Mouse (Mus musculus) frontal cortex, postnatal 14 days (tissue): ENCODE measurements around the gene Nrl.

Experiments used
- DNase-seq, 2 experiments: peaks; one replicate each; pipeline ENCODE4 v3.0.0; 2022; ENCODE audit warnings: low spot score in 2 of 2

The Nrl gene

DNA sequence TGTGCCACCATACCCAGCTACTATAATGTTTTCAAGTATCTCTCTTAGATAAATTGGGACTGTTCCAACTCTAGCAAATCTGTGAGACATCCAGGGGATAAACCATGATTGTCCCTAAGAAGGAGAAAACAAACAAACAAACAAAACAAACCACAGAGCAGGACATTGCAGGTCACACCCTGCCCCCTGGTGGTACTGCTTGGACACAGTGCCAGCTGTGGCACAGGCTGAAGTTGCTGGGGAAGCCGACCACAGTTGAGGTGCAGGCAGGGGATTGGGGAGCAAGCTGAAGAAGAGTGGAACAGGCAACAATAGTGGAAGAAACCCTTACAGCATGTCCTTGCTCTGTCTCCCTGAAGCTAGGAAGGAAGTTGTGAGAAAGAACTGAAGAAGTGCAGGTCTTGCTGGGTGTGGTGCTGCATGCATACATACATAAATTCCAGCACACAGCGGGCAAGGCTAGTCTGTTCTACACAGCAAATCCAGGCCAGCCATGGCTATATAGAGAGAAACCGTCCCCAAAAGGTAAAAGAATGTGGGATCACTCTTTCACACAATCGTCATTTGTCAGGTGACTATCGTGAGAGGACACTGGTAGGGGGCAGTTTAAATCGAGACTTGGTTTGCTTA, 11.4 kb upstream of the Nrl start:
- DNase-seq, result no peak

DNA sequence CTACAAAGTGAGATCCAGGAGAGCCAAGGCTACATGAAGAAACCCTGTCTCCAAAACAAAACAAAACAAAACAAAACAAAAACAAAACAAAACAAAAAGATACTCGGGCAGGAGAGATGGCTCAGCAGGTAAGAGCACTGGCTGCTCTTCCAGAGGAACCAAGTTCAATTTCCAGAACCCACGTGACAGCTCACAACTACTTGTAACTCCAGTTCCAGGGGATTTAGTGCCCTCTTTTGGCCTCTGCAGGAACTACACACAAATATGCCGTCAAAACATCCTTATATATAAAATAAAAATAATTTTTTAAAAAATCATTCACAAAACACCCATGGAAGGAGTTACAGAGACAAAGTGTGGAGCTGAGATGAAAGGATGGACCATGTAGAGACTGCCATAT, 3.2 kb upstream of the Nrl start:
- no peak for DNase-seq

DNA sequence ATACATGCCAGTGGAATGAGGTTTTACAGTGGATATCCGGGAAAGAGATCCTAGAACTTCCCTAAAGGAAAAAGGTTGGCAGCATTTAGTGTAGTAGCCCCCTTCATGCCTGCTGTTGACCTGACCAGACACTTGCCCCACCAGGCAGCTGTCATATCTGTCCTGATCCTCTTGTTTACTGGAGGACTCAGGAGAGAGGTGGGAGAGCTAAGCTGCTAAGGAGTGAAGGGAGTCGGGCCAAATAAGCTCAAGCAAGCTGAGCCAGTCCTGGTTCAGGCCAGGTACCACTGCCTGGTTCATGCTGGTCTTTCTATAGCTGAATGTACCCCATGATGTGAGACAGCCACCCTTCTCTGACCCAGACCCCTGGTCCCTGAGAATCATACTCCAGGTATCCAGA, 1.9 kb upstream of the Nrl start:
- DNase-seq, result no peak

DNA sequence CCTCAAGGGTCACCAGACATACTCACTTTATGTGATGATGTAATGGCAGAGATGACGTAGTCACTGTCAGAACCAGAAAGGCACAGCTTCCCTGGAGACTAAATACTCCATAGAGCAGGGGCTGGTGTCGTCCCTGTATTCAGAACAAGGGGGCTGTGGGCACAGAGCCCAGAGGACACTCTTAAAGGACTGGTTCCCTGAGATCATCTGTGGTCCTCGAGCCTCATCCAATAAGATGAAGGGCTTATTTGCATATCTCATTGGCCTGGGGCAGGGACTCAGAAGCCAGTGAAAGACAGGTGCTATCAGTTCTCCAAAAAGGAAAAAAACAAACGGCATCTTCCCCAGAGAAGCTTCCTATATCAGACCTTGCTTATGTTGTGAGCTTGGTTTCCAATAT, 719 bp downstream of the Nrl start:
- no peak for DNase-seq

DNA sequence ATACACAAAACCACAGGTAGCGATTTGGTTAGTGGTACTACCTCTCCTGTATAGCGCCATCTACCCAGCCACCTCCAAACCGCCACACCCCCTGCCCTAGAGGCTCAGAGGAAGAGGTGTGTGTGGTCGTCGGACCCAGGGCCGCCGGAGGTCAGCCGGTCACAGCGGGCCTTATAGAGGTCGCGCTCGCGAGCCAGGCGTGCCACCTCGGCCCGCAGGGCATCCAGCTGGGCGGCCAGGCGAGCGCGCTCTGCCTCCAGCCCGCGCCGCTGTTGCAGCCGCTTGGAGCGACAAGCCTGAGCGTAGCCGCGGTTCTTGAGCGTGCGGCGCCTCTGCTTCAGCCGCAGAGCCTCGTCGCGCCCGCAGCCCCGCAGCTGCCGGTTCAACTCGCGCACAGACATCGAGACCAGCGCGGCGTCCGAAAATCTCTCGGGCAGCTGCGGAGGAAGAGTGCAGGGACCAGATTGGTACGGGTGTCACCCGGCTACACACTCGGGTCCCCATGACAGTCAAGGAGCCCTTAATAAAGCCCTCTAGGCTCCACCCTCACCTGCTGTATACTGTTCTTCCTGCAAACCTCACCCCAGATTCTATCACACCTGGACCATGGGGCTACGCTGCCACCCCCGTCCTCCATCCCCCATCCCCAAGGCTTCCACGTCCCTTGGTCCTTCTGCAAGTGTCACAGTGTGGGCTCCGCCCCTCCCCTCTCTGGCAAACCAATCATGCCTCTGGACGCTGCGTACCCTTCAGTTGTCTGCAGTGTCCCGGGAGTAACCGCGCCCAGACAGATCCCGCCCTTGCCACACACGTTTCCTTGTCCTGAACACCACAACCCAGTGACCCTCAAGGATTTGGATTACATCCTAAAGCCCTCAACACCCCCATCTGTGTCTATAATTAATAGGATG, 4.1 kb downstream of the Nrl start:
- DNase-seq, result no peak

DNA sequence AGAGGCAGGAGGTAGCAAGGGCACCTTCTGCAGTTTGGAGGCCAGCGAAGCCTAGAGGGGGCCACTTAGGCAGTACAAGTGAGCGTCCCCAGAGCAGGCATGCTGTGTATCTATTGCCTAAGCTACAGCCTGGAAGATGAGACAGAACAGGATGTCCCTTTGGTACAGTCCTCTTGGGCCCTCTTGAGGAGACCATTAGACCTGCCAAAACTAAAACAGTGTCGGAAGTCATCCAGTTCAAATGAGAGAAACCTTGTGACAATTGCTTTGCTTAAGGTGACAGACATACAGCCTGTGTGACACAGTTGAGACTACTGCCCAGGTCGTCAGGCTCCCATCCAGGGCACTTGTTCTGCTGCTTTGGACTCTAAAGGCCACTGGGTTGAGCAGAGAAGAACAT, 5.2 kb downstream of the Nrl start:
- no peak for DNase-seq

DNA sequence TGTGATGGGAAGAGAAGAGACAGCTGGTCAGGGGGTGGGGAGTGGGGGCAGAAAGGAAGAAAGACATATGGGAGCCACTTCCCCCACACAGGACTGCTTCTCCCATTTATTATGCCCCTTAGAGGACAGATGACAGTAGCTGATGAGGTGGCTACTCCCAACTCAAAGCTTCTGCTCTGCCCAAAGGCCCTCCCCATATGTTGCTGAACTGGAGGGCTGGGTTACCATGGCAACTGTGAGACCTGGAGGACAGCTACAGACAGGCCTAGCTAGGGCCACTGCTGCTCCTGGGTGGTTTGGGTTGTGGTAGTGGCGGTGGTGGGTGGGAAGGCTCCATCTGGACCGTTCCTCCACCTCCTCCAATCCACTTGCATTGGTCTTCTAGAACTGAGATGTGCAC, 5.9 kb downstream of the Nrl start:
- peak in 1 of 2 experiments; percentile 62 for DNase-seq

DNA sequence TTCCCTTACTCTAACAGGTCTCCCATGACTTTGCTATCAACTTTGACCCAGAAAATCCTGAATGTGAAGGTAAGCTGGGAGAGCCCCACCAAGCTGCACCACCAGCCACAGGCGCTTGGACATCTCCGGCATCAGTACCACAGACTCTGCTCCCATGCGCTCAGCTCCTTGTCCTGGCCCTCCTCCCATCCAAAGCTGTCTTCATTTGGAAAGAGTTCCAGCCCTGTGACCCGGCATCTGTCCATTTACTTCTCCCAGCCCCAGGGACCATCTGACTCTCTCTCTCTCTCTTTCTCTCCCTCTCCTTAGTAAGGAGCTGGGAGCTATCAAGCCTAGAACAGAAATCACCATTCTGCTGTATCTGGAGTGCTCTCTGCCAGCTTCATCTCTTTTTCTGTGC, 8.9 kb downstream of the Nrl start:
- no peak for DNase-seq

DNA sequence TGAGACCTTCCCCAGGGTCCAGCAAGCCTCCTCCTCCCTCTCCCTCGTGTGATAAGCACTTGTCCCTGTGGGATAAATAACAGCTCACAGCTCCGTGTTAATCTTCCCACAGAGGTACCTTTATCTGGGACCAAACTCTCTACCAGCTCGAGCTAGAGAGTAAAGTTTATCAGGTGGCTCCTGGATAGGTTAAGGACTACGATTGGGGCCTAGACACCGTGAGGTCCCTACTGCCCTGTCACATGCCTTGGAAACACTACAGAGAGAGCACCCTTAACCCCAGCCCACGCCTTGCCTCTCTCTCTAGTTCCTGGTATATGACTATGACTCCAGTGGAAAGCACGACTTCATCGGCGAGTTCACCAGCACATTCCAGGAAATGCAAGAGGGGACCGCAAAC, 10.9 kb downstream of the Nrl start:
- no peak for DNase-seq

DNA sequence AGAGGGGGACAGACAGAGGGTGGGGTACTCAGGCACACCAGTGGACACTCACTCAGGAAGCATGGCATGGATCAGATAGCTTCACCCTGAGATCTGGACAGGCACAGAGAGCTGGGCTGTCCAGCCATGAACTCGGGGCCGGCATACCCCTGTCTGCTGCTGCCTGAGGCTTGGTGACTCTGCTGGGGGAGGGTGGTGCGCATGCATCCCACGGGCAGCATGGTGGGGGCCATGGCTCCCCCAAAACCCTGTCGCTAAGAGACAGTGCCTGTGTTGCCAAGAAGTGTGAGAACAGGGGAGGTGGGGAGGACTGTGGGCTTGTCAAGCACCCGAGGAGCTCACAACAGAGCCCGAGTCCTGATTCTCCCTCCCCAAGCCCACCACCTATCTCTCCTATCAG, 13.7 kb downstream of the Nrl start:
- DNase-seq, result peak; percentile 52 to 62

DNA sequence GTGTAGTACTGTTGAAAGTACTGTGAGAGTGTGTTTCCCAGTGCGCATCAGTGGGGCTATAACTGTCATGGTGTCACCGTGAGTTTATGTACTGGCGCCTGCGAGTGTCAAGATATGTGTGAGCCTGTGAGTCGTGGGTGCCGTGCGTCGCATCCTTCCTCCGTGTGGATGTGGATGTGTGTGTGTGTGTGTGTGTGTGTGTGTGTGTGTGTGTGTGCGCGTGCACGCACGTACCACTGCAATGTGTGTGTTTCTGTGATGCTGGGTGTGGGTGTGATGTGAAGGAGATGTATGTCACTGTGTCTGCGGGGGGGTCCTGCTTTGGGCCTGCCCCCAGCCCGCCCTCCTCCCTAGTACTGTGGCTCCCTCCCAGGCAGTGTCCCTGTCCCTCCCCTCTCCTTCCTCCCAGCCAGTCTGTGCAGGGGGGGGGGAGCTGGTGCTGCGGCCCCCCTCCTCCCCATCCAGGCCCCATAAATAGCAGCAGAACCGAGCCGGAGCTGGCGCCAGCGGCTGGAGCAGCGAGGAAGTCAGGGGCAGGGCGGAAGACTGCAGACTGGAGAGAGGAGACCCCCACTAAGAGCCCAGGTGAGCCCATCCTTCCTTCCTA, 14.6 kb downstream of the Nrl start, which contains the start of gene Cpne6:
Cpne6 (plus strand) TSS at position 321 of the 607 bp plus-strand sequence.
- DNase-seq, result peak in 1 of 2 experiments; percentile 61

DNA sequence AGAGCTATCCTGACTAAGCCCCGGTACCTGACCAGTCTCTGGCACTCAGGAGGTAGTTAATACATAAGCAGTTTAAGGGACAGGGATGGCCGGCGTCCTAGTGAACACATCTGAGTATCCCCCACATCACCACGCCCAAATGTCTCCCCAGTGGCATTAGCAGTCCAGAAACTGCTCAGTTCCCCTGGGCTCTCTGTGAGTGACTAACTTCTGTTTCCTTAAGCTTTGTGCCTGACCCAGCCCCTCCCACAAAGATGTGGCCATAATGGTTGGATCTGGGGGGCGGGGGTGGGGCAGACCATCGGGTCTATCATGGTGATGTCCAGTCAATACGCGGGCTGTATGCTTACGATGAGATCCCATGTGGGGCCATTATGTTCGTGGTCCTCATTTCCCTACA, 15.2 kb downstream of the Nrl start:
- DNase-seq, result no peak

DNA sequence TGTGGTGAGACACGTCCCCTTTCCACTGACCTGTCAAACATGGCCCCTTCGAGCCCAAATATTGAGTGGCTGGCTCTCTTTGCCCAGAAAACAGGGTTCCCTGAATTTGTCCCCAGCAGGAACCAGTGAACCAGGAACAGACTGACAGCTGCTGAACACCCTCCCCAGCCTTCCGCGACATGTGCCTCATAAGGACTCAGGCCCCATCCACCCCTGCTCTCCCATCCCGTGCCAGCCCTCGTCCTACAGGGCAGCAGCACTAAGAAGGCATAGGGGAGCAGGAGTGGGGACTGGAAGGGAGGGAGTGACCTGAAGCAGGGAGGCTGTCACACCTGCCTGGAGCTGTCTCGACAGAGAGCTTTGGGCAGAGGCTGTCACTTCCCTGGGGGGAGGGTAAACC, 17.0 kb downstream of the Nrl start:
- DNase-seq, result no peak

DNA sequence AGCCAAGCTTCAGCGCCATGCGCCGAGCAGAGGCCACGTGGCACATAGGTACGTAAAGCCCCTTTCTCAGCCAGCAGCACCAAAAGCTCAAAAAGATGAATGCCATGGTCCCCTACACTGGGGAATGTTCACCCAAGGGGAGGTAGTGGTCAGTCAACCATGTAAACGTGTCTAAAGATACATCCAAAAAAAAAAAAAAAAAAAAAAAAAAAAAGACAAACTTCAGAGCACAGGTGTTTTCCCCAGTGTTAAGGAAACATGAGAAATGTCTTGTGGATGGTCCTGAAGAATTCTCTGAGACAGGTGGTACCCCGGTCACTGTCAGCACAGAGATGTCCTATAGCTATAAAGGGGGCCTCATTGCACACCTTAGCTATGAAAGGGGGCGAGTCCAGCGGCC, 19.2 kb downstream of the Nrl start:
- DNase-seq, result no peak

DNA sequence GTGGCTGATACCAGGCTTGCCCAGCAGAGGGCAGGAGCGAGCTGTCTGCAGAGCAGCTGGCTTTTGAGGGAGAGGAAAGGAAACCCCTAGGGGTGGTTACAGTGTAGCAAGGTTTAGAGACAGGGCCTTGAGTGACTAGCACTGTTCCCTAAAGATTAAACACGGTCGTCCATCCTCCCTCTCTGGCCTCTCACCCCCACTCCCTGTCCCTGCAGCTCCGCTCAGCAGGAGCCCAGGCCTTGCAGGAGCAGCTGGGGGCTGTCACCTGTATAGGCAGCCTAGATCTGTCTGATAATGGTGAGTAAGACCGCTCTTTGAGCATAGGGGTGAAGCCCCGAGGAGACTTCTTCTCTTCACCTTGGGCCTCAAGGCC, 27.3 kb downstream of the Nrl start:
- DNase-seq, result peak in 1 of 2 experiments; percentile 82

DNA sequence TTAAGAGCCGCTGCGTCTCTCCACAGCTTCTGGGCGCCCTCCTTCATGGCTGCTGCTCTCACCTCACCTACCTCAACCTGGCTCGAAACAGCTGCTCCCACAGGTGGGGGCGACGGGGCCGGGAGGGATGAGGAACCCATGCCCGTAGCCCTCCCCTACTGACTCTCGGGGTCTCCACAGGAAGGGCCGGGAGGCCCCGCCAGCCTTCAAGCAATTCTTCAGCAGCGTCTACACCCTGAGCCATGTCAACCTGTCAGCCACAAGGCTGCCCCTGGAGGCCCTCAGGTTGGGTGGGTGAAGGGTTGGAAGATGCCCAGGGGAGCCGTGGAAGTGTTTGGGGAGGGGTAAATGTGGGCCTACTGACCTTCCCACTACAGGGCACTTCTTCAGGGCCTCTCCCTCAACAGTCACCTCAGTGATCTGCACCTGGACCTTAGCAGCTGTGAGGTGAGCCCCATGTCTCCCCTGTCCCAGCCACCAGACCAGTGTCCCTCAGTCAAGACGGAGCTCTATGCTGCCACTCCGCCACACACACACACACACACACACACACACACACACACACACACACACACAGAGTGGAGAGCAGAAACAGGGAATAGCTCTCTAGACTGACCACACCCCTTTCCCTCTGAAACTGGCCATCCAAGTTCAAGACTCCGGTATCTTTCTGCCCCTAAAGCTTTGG, 27.9 kb downstream of the Nrl start:
- peak in 1 of 2 experiments; percentile 9 for DNase-seq

DNA sequence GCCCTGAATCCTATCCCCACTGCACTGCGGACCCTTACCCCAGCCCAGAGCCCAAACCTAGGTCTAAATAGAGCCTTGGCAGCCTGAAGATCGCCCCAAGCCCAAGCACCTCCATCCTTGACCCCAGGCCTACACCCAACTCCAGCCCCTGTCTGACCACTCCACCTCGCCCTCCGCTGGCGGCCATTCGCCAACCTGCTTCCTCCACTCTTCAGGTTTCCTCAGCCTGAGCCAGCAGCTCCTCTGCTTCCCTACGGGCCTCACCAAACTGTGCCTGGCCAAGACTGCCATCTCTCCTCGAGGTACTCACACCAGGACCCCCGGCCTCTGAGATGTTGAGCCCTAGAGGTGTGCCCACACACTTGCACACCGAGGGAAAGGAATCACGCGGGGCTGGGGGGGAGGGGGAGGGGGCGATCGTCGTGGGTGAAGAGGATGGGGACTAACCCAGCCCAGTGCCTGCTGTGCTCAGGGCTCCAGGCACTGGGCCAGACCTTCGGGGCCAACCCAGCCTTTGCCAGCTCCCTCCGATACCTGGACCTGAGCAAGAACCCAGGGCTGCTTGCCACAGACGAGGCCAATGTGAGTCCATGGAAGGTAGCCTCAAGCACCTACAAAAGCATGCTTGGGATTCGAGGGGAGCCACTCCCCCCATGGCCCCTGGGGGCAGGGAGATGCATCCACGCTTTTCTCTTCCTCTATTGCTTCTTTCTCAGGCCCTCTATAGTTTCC, 29.1 kb downstream of the Nrl start:
- DNase-seq, result no peak

DNA sequence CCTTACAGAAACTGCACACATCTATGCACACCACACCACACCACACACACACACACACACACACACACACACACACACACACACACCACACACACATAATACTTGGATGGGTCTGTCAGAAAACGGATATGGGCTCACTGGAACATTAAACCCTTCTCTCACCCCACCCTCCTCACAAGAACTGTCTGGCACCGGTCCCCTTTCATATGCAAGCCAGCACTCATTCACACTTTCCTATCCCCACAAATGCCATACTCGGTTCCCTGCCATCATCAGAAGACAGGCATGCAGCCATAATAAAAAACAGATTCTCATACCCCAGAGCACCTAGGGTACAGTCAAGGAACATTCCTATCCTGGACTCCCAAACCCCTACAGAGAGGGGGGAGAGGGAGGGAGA, 32.7 kb downstream of the Nrl start:
- DNase-seq, result no peak

DNA sequence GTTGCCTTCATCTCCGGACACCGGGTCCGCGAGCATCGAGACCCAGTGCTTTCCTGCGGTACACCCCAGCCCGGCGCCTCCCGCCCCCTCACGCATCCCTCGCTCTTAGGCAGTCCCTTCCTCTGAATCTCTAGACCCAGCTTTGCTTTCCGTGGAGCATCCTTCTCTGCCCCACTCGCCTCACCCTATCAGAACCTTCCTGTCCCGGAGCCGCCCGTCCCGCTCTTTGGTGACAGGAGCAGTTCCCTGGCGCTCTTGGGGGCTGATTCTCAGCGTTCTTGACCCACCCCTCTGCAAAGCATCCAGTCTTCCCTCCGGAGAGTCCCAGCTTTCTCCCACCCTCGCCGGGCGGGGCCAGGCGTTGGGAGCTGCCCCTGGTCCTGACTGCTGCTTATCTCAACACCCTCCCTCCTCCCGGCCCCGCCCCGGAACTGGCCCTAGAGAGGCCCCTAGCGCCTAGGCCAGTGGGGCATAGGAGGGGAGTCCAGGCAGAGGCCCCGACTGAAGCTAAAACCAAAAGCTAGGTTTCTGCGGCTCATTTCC, 33.4 kb downstream of the Nrl start:
- peak in 1 of 2 experiments; percentile 41 for DNase-seq

DNA sequence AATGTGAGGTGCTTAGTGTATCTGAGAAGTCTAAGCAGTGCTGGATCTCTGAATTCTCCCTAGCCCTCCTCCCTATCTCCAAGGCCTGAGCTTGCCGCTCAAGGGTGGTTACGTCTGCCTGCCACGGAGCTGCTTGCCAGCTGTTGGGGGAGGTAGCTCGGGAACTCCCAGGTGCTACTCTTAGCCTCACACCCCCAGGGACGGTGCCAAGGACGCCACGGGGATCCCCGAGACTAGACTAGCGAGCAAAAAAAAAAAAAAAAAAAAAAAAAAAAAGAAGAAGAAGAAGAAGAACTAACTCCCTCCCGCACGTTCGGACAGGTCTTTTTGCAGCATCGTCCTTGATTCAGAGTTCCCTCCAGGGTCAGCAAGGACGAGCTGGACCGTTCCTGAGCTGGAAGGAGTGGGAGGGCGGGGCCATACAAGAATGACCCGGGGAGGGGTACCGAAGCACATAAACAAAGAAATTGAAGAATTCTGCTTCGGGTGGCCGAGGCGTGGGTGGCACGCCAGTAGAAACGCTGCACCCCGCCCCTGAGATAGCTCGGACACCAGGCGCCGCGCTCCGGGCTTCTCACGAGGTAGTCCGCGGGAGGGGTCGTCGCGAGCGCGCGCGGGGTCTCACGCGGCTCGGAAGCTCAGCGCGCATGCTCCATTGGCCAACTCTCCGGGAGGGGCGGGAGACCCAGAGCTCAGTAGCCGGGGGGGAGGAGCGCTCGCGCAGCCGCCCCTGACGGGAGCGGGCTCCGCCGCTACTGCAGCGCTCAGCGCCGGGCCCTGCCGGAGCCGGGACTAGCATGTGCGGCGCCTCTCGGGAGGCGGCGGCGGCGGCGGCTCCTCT, 34.2 kb downstream of the Nrl start, which contains the start of gene Carmil3:
Carmil3 (plus strand) TSS at position 291 of the 841 bp plus-strand sequence.
- DNase-seq, result peak; percentile 76 to 82
